Comparison of ENCODE assay signal across 8 mouse cellular contexts in genomic region chr8:46616879-46617689, GRCm38 (mm10). TPM values are rescaled to one million over a fixed set of nuclear protein-coding genes. Genes with fewer than 3 reads are reported as not detected.
DNase-seq lines count a peak whose midpoint lies in the region; ATAC-seq and TF ChIP-seq lines count a peak whose summit lies in the region.

Gene Primpol, minus strand, starts transcription at chr8:46617212.
Gene Casp3, plus strand, starts transcription at chr8:46617291.

- H3K4me3 ChIP-seq in ES-E14 (ENCODE audit: insufficient read depth in 1 of 2, low read depth in 1 of 2, low read length in 2 of 2, poor library complexity in 1 of 2, severe bottlenecking in 1 of 2) = peak within 1 kb of the TSS; percentile 82 to 95
- H3K4me3 ChIP-seq in forebrain, embryonic 15.5 days = peak within 1 kb of the TSS; percentile 97
- peak within 1 kb of the TSS; percentile 75 for H3K4me3 ChIP-seq in layer of hippocampus, adult 2 months
- peak within 1 kb of the TSS; percentile 76 for H3K4me3 ChIP-seq in lung, embryonic 14.5 days (ENCODE audit: low read depth, low read length)
- H3K4me3 ChIP-seq in olfactory bulb, adult 2 months (ENCODE audit: insufficient read depth, low read depth, low read length) = peak within 1 kb of the TSS; percentile 71
- H3K4me3 ChIP-seq in thymus, adult 2 months (ENCODE audit: control insufficient read depth, insufficient read depth, low read length) = peak within 1 kb of the TSS; percentile 72

- H3K27me3 ChIP-seq in forebrain, embryonic 15.5 days = no peaks in the 10 kb centered on the region
- H3K27me3 ChIP-seq in lung, embryonic 14.5 days (ENCODE audit: insufficient read depth, low read length) = no peaks in the 10 kb centered on the region
- H3K27me3 ChIP-seq in thymus, adult 2 months (ENCODE audit: control insufficient read depth, insufficient read depth, low read length) = no peaks in the 10 kb centered on the region

- H3K36me3 ChIP-seq in ES-E14 (ENCODE audit: control insufficient read depth, insufficient read depth, low read length, poor library complexity, severe bottlenecking) = no peaks in the 10 kb centered on the region
- H3K36me3 ChIP-seq in forebrain, embryonic 15.5 days = no peaks in the 10 kb centered on the region
- H3K36me3 ChIP-seq in lung, embryonic 14.5 days (ENCODE audit: insufficient read depth) = no peaks in the 10 kb centered on the region
- H3K36me3 ChIP-seq in thymus, adult 2 months (ENCODE audit: control insufficient read depth, insufficient read depth, low read length) = no peaks in the 10 kb centered on the region

- 0 out of 2 replicates have a peak, but pooled peaks have one; percentile 42 for TF ChIP-seq POLR2A in olfactory bulb, adult 2 months (IDR thresholded peaks at IDR 0.05; ENCODE audit: insufficient read depth, low read depth, low read length)
- peak; percentile 71; the same call in 1 of the 2 replicates for TF ChIP-seq POLR2A in thymus, adult 2 months (IDR thresholded peaks at IDR 0.05; ENCODE audit: control insufficient read depth, extremely low read depth, insufficient read depth, low read length, poor library complexity)

- intact Hi-C loops in heart, postnatal 25 days (cut with DNase I) = no loop called here

- peak within 1 kb of the TSS; percentile 75 for H3K4me2 ChIP-seq in forebrain, embryonic 15.5 days (replicated peaks)
- H3K4me2 ChIP-seq in lung, embryonic 14.5 days = peak within 1 kb of the TSS; percentile 98

- peaks cover 0 to 2% of the 10 kb centered on the region in 2 experiments; a peak in 1 of 4 replicates for H3K4me1 ChIP-seq in ES-E14 (ENCODE audit: control insufficient read depth in 2 of 2, insufficient read depth in 2 of 2, low read length in 2 of 2, poor library complexity in 1 of 2)
- H3K4me1 ChIP-seq in forebrain, embryonic 15.5 days = peaks cover 33% of the 10 kb centered on the region
- peaks cover 7% of the 10 kb centered on the region; the same call in 1 of the 2 replicates for H3K4me1 ChIP-seq in lung, embryonic 14.5 days (ENCODE audit: insufficient read depth)
- H3K4me1 ChIP-seq in olfactory bulb, adult 2 months (ENCODE audit: control insufficient read depth, insufficient read depth, low read length) = peaks cover 8% of the 10 kb centered on the region
- H3K4me1 ChIP-seq in thymus, adult 2 months (replicated peaks; ENCODE audit: control insufficient read depth, insufficient read depth, low read length) = peaks cover 17% of the 10 kb centered on the region

- 0 out of 2 replicates have a peak, but pooled peaks have one; percentile 10 for TF ChIP-seq CTCF in layer of hippocampus, adult 2 months (conservative IDR thresholded peaks at IDR 0.05)
- TF ChIP-seq CTCF in lung, embryonic 14.5 days (IDR thresholded peaks at IDR 0.05; ENCODE audit: low read depth) = no peak; the same call in 1 of the 2 replicates
- no peak for TF ChIP-seq CTCF in olfactory bulb, adult 2 months (IDR thresholded peaks at IDR 0.05; ENCODE audit: insufficient read depth, low read depth, low read length)
- TF ChIP-seq CTCF in thymus, adult 2 months (IDR thresholded peaks at IDR 0.05; ENCODE audit: borderline replicate concordance, control insufficient read depth, extremely low read depth, insufficient read depth, low read length, poor library complexity) = 0 out of 2 replicates have a peak, but pooled peaks have one; percentile 20

- peak within 1 kb of the TSS; percentile 88 for H3K9ac ChIP-seq in ES-E14 (ENCODE audit: insufficient read depth, low read depth, low read length, poor library complexity, severe bottlenecking)
- H3K9ac ChIP-seq in forebrain, embryonic 15.5 days (replicated peaks) = peak within 1 kb of the TSS; percentile 99
- H3K9ac ChIP-seq in lung, embryonic 14.5 days = peak within 1 kb of the TSS; percentile 83

- peak; percentile 92 for DNase-seq in ES-E14 (ENCODE audit: low read depth, low spot score)
- DNase-seq in cerebellum, adult 11-12 months = peak; percentile 93
- DNase-seq in heart, postnatal 25 days (ENCODE audit: low spot score) = peak; percentile 89
- peak; percentile 91 to 92 for DNase-seq in layer of hippocampus, adult 2 months (ENCODE audit: low spot score in 2 of 2)
- peak; percentile 97 for DNase-seq in lung, embryonic 14.5 days
- peak; percentile 95 for DNase-seq in thymus, adult 2 months

- in situ Hi-C loops in ES-E14 (cut with MboI; ENCODE audit: low sequenced_read_pairs in 2 of 2, unreplicated experiment in 2 of 2) = no loop called here

- peak; percentile 98 for ATAC-seq in forebrain, embryonic 15.5 days (replicated peaks)
- peak; percentile 95 for ATAC-seq in lung, embryonic 14.5 days (ENCODE audit: insufficient read depth)

- WGBS in forebrain, embryonic 15.5 days = under 1% methylated on average over 54 of the region's 54 CpGs
- under 1% methylated on average over 54 of the region's 54 CpGs for WGBS in lung, embryonic 14.5 days
- WGBS in olfactory bulb, adult 2 months = under 1% methylated on average over 54 of the region's 54 CpGs
- 1% methylated on average over 53 of the region's 54 CpGs for WGBS in thymus, adult 2 months

- H3K27ac ChIP-seq in ES-E14 (ENCODE audit: insufficient read depth, low read depth, low read length, poor library complexity, severe bottlenecking) = no peak within 1 kb of the TSS
- H3K27ac ChIP-seq in forebrain, embryonic 15.5 days (replicated peaks) = peak within 1 kb of the TSS; percentile 98
- H3K27ac ChIP-seq in layer of hippocampus, adult 2 months = peak within 1 kb of the TSS; percentile 82
- peak within 1 kb of the TSS; percentile 94 for H3K27ac ChIP-seq in lung, embryonic 14.5 days (ENCODE audit: low read depth)
- peak within 1 kb of the TSS; percentile 35 for H3K27ac ChIP-seq in olfactory bulb, adult 2 months (ENCODE audit: insufficient read depth, low read depth, low read length)
- peak within 1 kb of the TSS; percentile 32 for H3K27ac ChIP-seq in thymus, adult 2 months (ENCODE audit: control insufficient read depth, insufficient read depth, low read length)

- no peaks in the 10 kb centered on the region for H3K9me3 ChIP-seq in ES-E14 (ENCODE audit: control insufficient read depth, insufficient read depth, low read depth, low read length)
- no peaks in the 10 kb centered on the region for H3K9me3 ChIP-seq in forebrain, embryonic 15.5 days
- no peaks in the 10 kb centered on the region for H3K9me3 ChIP-seq in lung, embryonic 14.5 days (ENCODE audit: low read depth, low read length)

TF ChIP-seq in ES-E14, 5 proteins besides CTCF, POLR2A, EP300 and RAD21:
- TF ChIP-seq MAFK (IDR thresholded peaks at IDR 0.05; ENCODE audit: insufficient read depth, low read depth, low read length) (no peak), CHD2 (IDR thresholded peaks at IDR 0.05; ENCODE audit: low read depth, low read length) (no peak), ZC3H11A (IDR thresholded peaks at IDR 0.05; ENCODE audit: borderline replicate concordance, low read depth, low read length) (no peak), ZNF384 (IDR thresholded peaks at IDR 0.05; ENCODE audit: low read depth, low read length) (no peak), HCFC1 (IDR thresholded peaks at IDR 0.05; ENCODE audit: borderline replicate concordance, insufficient read depth, low read length) (no peak)

RNA-seq across cellular contexts. Expression of gene Primpol, which starts in this region (rescaled TPM):
- total RNA-seq in ES-E14 (2012; rRNA removed) = 6.6 and 7.5 TPM in 2 replicates
- polyA plus RNA-seq in forebrain, embryonic 15.5 days (2015; fragmentation: Nextera tagmentation; extraction: Ambion mirVana) = 9.0 and 9.8 TPM in 2 replicates
- total RNA-seq in heart, postnatal 25 days (2021) = 1 to 10 TPM; 1.9 to 2.4 TPM
- 1 to 10 TPM; 4.3 to 8.7 TPM for total RNA-seq in layer of hippocampus, adult 2 months (2021)
- 11.2 and 11.4 TPM in 2 replicates for polyA plus RNA-seq in lung, embryonic 14.5 days (2014; fragmentation: Nextera tagmentation; extraction: Ambion mirVana)
- not detected in 2 replicates for polyA plus RNA-seq in olfactory bulb, adult 2 months (2012; ENCODE audit: insufficient read depth, insufficient read length, low replicate concordance, missing spikeins)
- polyA plus RNA-seq in thymus, adult 2 months (2012; rRNA removed) = 3.2 and 4.7 TPM in 2 replicates

RNA-seq across cellular contexts. Expression of gene Casp3, which starts in this region (rescaled TPM):
- total RNA-seq in ES-E14 (2012; rRNA removed) = 25.8 and 30.7 TPM in 2 replicates
- 272 and 287 TPM in 2 replicates for polyA plus RNA-seq in forebrain, embryonic 15.5 days (2015; fragmentation: Nextera tagmentation; extraction: Ambion mirVana)
- total RNA-seq in heart, postnatal 25 days (2021) = 1 to 10 TPM; 4.0 to 4.4 TPM
- 1 to 10 TPM; 9.1 to 10.0 TPM for total RNA-seq in layer of hippocampus, adult 2 months (2021)
- polyA plus RNA-seq in lung, embryonic 14.5 days (2014; fragmentation: Nextera tagmentation; extraction: Ambion mirVana) = 84.1 and 86.7 TPM in 2 replicates
- not detected in 2 replicates for polyA plus RNA-seq in olfactory bulb, adult 2 months (2012; ENCODE audit: insufficient read depth, insufficient read length, low replicate concordance, missing spikeins)
- 13.0 and 14.7 TPM in 2 replicates for polyA plus RNA-seq in thymus, adult 2 months (2012; rRNA removed)

Comparison
In these comparisons a context has a peak if more than half of its experiments do, and no peak if none do; other contexts are left out.
1. CTCF ChIP-seq: peak in layer of hippocampus, adult 2 months (single experiment) and thymus, adult 2 months (single experiment); none in lung, embryonic 14.5 days (single experiment) and olfactory bulb, adult 2 months (single experiment).
2. Peak in every context shown above with its lines, with median percentiles within 50 percentile points of each other: DNase-seq, H3K4me3 ChIP-seq and H3K9ac ChIP-seq.